Mouse (Mus musculus): ENCODE results near the gene Neil1.

Neil1 gene

GRCm38 (mm10) chr9:57137777-57138176 is 10.3 kb downstream of the Neil1 start:
- no peak for DNase-seq

GRCm38 (mm10) chr9:57137246-57137645 is 10.9 kb downstream of the Neil1 start:
- DNase-seq, result no peak

- peak; percentile 96 for DNase-seq
These were observed 17.3 kb downstream of the Neil1 start, which contains the start of gene Man2c1 for GRCm38 (mm10) chr9:57130577-57131433. Man2c1 (plus strand) TSS chr9:57130690.

- no peak for DNase-seq
These were observed 18.5 kb downstream of the Neil1 start for GRCm38 (mm10) chr9:57129641-57130040.

GRCm38 (mm10) chr9:57117261-57117755 is 30.8 kb downstream of the Neil1 start:
- DNase-seq, result no peak

All from B cell, adult 2 months (primary cell).